Mouse (Mus musculus) kidney, postnatal 4 days (tissue): ENCODE measurements around the gene Ift81.

Source experiments
- DNase-seq, 2 experiments: peaks; one replicate each; pipeline ENCODE4 v3.0.0; 2021; ENCODE audit warnings: mixed read lengths in 2 of 2

The Ift81 gene

GRCm38 (mm10) chr5:122543392-122543791 is 70.9 kb downstream of the Ift81 start:
- no peak for DNase-seq

GRCm38 (mm10) chr5:122541871-122542270 is 72.4 kb downstream of the Ift81 start:
- DNase-seq: no peak

- DNase-seq: no peak
These were observed 76.2 kb downstream of the Ift81 start for GRCm38 (mm10) chr5:122538077-122538476.

GRCm38 (mm10) chr5:122537654-122538053 is 76.7 kb downstream of the Ift81 start:
- DNase-seq: no peak

GRCm38 (mm10) chr5:122533884-122534283 is 80.4 kb downstream of the Ift81 start:
- no peak for DNase-seq

GRCm38 (mm10) chr5:122529913-122530604 is 84.3 kb downstream of the Ift81 start:
- peak in 1 of 2 experiments; percentile 31 for DNase-seq

GRCm38 (mm10) chr5:122529316-122529715 is 85.0 kb downstream of the Ift81 start:
- DNase-seq: peak; percentile 61 to 77

GRCm38 (mm10) chr5:122528591-122528990 is 85.7 kb downstream of the Ift81 start:
- peak in 1 of 2 experiments; percentile 22 for DNase-seq

- DNase-seq: peak in 1 of 2 experiments; percentile 22
These were observed 86.6 kb downstream of the Ift81 start for GRCm38 (mm10) chr5:122527761-122528160.

GRCm38 (mm10) chr5:122526878-122527730 is 87.2 kb downstream of the Ift81 start:
- peak; percentile 59 to 73 for DNase-seq

GRCm38 (mm10) chr5:122526405-122526804 is 87.9 kb downstream of the Ift81 start:
- DNase-seq: no peak

- peak in 1 of 2 experiments; percentile 19 for DNase-seq
These were observed 88.9 kb downstream of the Ift81 start for GRCm38 (mm10) chr5:122525238-122525931.

GRCm38 (mm10) chr5:122524854-122525237 is 89.5 kb downstream of the Ift81 start:
- peak in 1 of 2 experiments; percentile 55 for DNase-seq

- no peak for DNase-seq
These were observed 90.1 kb downstream of the Ift81 start for GRCm38 (mm10) chr5:122524244-122524643.

- DNase-seq: no peak
These were observed 93.2 kb downstream of the Ift81 start for GRCm38 (mm10) chr5:122521130-122521473.

GRCm38 (mm10) chr5:122520254-122521129 is 93.8 kb downstream of the Ift81 start:
- peak in 1 of 2 experiments; percentile 44 for DNase-seq

- DNase-seq: peak in 1 of 2 experiments; percentile 17
These were observed 95.2 kb downstream of the Ift81 start for GRCm38 (mm10) chr5:122519043-122519660.

- DNase-seq: no peak
These were observed 96.1 kb downstream of the Ift81 start for GRCm38 (mm10) chr5:122518247-122518646.

- no peak for DNase-seq
These were observed 97.4 kb downstream of the Ift81 start for GRCm38 (mm10) chr5:122516901-122517300.

GRCm38 (mm10) chr5:122516029-122516730 is 98.1 kb downstream of the Ift81 start:
- no peak for DNase-seq

- DNase-seq: no peak
These were observed 100.2 kb downstream of the Ift81 start for GRCm38 (mm10) chr5:122514127-122514521.
